Mouse (Mus musculus): Measurements from ENCODE around the gene Itga6.
A peak's percentile ranks its signal among the peaks of the same experiment; 100 is the strongest.

Gene Itga6

DNA sequence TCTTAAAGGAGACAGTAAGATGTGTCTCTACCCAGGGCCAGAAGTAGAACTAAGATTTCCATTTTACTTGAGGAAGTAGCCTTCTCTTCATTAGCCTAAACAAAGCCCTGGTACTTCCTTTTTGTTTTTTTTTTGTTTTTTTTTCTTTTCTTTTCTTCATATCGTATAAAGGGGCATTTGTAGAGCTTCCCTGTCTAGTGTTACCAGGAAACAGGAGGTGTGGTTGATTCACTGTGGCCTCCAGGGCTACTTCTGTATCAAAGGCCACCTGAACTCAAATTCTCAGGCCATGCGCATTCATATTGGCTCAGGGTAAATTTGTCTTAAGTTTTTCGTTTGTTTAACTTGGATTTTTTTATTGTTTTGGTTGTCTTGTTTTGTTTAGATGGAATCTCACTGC, 120.5 kb downstream of the Itga6 start:
- no peak for DNase-seq

DNA sequence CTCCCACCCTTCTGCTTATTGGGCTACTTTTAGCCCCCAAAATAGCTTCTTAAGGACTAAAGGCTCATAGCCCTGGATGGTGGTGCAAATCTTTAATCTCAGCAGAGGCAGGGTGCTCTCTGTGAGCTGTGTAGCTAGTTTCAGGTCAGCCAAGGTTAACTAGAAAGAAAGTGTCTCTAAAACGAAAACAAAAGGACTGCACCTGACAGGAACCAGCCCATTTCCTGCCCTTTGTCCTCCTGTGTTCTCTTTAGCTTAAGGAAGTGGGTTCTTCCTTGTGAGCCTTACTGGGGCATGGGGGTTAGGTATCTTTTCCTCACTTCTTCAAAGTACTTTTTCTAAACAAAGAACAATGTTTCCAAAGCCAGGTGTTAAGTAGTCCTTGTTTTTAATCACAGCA, 121.1 kb downstream of the Itga6 start:
- DNase-seq: no peak

DNA sequence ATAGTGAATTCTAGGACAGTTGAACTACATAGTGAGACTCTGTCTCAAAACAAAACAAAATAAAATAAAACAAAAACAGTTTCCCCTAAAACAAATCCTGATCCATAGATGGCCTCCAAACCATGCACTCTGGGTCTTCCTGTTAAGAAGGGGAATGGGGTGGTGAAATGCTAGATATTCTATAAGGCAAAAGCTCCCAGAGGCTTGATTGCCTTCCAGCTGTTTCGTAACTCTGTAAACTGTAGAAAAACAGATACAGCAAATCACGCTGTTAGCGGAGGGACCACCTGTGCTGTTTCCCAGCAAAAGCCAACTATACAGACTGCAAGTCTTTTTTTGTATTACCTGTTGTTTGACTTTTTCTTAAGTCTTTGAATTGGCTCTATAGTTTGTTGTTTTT, 121.6 kb downstream of the Itga6 start:
- no peak for DNase-seq

DNA sequence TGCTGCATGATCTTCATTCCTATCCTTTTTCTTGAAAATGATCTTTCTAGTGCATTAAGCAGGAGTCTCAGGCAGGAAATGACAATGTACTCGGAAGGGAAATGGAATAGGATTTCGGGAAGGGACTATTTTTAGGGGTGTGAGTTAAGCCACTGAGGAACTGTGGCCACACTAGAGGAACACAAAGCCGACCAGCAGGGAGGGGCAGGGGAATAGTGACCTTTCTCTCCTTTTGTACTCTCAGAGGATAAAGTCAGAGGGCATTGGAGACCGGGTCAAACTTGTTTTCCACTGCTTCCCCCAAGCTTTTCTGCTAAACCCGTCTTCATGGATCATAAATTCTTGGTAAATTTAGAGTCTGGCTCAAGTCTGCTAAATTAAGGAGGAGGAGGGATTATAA, 122.1 kb downstream of the Itga6 start:
- DNase-seq: peak; percentile 61

DNA sequence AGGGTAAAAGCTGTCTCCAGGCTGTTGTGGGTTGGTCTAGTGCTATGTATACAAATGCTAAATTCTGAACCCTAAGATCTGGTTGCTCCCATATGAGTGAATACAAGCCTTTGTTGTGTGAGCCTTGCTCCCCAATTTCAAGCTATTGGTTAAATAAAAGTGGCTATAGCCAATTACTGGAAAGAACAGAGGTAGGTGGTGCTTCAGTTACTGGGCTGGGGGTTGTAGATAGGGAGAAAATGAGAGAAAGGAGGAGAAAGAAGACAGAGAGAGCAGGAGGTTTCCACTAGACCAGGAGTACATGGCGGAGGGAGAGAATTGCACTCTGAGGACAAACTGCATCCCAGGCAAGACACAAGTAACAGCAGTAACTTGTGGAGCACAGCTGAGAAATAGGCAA, 122.8 kb downstream of the Itga6 start:
- no peak for DNase-seq

DNA sequence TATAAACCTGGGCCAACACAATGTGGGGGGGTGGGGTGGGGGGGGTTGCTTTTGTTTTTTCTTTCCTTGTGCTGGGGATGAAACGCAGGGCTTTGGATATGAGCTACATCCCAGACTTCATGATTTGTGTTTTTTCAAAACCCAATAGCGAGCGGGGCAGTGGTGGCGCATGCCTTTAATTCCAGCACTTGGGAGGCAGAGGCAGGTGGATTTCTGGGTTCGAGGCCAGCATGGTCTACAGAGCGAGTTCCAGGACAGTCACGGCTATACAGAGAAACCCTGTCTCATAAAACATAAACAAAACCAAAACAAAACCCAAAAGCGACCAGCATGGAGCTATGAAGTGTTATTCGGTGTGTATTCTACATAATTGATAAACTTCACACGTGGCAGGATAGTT, 126.7 kb downstream of the Itga6 start:
- no peak for DNase-seq

DNA sequence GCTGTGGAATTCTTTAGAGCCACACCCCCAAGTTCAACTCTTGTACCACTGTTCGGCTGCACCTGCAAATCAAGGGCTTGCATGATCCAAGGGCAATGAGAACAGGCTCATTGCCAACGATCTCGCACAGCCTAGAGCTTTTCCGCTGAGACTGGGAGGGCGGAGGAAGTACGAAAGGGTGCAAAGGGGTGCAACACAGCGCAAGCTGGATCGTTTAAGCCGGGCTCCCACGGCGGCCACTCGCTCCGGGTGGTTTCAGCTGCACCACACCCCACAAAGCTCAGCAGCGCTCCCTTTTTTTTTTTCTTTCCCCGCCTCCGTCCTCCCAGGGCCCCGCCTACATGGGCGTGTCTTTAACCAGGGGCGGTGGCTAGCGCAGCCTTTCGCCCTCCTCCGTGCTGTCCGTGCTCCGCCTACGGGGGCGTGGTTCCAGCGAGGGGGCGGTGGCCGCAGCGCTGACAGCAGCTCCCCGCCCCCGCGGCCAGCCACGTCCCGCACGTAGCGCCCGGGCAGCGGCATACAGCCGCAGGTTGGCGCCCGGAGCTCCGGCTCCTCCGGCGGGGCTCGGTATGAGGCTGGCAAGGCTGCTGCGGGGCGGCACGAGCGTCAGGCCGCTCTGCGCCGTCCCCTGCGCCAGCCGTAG, 127.5 kb downstream of the Itga6 start, which contains the start of gene Pdk1:
Gene Pdk1, plus strand, starts transcription at position 424 of the 643 bp plus-strand sequence.
- peak; percentile 99 for DNase-seq

DNA sequence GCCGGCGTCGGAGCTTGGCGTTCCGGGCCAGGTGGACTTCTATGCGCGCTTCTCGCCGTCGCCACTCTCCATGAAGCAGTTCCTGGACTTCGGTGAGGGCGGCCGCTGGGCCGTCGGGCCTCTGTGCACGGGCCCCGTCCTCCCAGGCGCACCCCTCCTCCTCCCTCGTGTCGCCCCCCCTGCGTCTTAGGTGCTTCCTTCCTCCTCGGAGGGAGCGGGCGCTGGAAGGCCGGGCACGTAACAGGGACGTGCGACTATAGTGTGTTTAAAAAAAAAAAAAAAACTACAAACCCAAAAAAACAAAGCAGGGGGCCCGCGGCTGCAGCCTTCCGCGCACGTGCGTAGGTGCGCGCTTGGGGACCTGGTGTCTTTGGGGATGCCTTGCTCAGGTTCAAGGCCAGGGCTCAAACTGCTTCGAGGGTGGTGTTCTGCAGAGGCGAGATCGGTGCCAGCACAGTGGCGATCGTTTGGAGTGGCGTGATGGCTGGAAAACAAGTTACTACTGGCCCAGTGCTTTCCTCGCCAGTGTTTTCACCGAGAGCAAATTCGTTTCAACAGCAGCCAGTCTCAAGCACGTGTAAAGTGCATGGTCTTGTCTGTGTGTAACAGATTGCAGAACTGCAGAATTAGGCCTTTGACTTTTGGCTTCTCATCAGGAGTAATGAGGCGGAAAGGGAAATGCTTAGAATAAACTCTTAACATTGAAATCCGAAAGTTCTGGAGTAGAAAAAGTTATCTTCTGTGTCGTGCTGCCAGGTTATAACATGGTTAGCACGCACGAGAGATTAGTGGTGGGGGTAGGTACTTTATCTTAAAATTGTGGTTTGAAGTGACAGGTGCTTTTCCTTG, 128.3 kb downstream of the Itga6 start:
- peak; percentile 61 for DNase-seq

DNA sequence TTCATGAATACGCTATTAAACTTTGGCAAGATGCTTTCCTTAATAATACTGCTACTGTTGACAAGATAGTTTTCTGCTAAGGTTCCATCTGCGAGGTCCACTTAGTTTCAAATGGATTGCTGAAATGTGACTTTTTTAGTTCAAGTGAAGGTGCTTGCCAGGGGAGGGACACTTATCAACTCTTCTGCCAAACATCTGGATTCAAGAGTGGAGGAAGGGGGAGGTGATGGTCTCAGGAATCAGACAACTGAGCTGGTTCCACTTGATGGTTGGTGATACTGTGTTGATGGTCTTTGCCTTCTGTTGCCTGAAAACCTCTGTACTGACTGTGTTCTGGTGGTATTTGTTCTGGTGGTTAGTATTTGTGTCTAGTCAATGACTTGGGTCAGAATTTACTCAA, 129.0 kb downstream of the Itga6 start:
- DNase-seq: no peak

DNA sequence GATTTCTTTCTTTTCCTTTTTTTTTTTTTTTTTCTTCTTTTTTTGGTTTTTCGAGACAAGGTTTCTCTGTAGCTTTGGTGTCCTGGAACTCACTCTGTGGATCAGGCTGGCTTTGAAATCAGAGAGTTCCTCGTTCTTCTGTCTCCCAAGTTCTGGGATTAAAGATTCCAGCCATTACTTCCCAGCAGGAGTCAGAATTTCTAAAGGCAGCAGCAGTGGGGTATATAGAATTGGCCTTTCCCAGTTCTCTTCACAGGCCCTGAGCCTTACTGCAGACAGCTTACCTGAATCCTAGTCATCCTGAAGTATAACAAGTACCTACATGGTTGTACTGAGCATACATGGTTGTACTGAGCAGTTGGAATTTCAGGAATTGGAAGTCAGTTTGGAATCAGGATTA, 129.4 kb downstream of the Itga6 start:
- no peak for DNase-seq

DNA sequence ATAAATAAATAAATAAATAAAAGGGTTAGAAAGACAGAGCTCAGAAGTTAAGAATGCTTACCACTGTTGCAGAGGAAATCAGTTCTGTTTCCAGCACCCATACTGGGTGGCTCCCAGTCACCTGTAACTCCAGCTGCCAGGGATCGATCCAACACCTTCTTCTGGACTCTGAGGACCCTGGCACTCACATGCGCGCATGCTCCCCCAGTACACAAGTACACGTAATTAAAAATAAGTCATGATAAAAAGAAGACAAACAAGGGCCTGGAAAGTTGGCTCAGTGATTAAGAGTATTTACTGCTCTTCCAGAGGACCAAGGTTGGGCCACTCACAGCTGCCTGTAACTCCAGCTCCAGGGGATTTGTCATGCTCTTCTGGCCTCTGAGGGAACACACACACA, 132.4 kb downstream of the Itga6 start:
- no peak for DNase-seq

DNA sequence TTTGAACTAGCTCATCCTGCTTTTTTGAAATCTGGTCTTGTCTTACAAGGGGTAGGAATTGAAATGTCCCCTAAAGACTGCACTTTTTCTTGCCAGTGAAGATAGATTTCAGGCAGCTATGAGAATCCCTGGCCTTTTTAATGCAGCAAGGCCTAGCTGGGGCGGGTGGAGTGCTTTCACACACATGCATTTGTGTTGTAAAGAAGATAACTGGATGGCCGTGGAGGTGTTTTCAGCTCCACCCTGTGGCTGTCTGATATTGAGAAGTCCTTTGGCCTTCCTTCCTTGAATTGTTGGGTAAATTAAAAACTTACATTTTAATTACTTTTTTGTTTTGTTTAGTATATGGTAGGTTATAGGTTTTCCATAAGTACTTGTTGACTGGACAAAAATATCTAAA, 133.0 kb downstream of the Itga6 start:
- DNase-seq: no peak

DNA sequence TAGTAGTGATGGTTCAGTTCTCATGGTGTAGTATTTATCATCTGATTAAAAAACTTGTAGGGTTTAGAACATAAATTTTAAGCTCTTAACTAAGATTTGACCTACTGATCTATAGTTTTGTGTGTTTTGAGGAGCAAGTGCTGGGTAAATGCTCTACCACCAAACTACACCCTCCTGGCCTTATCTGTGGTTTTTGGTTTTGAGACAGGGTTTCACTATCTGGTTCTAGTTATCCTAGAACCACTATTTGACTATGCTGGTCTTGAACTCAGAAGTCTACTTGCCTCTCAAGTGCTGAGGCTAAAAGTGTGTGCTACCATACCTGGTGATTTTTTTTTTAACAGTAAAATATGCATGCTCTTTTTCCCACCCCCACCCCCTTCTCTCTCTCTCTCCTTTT, 133.5 kb downstream of the Itga6 start:
- no peak for DNase-seq

DNA sequence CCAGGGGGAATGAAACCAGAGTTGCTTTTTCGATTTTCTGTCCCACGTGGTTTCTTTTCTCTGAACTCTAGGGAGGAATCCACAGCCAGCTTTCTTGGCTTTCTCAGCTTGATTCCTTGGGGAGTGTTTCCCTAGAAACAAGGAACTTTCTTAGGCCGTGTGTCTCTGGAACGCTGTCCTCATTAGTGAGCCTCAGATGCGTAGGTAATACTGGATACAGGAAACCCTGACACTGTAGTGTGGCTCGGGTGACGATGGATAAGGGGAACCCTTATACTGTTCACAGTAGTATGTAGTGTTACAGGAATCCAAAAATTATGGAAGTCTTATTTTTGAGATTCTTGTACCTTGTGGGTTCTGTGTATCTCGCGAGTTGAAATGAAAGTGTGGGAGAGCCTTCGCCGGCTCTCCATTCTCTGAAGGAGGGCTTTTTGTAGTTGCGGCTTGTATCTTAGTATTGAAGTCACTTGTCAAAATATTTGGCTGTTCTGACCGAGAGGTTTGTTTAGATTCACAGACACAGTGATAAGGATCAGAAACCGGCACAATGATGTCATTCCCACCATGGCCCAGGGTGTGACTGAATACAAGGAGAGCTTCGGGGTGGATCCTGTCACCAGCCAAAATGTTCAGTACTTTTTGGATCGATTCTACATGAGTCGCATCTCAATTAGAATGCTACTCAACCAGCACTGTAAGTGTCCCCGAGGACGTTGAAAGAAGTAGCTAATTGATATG, 137.7 kb downstream of the Itga6 start:
- DNase-seq: no peak

DNA sequence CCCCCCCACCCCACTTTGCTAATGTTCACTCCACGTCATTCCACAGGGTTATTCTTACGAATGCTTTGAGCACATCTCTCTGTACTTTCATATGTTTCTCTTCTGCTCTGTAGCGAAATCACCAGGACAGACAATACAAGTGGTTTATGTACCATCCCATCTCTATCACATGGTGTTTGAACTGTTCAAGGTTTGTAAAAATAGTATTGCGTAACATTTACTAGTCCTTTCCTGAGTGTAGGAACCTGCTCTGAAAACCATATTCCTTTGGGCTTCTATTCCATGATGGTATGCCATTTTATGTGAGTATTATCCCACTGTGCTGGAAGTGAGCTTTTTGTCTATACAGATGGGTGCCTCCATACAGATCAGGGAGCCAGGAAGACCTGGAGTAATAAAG, 141.9 kb downstream of the Itga6 start:
- DNase-seq: no peak

DNA sequence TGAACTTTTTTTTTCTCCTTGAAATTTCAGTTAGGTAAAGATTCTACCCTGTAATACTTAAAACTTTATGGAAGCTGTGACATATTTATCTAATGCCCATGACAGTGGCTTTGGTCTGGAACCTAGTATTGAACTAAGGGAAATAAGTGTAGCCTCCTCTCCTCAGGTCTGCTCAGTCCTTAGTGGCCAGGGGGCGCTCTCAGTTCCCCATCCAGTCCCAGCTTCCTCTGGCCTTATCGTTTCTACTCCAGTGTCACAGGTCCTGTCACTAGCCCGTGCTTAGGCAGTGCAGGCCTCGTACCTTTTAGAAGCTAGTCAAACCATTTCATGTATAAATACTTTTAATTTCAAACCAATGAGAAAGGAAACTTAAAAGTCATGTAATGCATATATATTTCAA, 143.0 kb downstream of the Itga6 start:
- DNase-seq: no peak

DNA sequence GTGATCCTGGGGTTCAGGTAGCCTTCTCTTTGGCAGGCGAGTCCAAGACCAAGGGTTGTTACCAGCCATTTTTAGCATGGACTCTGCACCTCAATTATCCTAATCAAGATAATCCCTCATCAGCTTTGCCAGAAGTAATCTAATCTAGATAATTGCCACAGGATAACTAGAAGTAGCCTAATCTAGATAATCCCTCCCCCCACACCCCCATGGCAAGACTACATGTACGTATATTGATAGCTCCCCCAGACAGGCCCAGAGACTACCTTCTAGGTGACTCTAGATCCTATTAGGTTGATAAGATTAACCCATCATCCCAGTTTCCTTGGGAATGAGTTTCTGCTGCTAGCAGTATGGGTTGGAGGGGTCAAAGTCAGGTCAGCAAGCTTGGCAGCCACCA, 146.1 kb downstream of the Itga6 start:
- no peak for DNase-seq

DNA sequence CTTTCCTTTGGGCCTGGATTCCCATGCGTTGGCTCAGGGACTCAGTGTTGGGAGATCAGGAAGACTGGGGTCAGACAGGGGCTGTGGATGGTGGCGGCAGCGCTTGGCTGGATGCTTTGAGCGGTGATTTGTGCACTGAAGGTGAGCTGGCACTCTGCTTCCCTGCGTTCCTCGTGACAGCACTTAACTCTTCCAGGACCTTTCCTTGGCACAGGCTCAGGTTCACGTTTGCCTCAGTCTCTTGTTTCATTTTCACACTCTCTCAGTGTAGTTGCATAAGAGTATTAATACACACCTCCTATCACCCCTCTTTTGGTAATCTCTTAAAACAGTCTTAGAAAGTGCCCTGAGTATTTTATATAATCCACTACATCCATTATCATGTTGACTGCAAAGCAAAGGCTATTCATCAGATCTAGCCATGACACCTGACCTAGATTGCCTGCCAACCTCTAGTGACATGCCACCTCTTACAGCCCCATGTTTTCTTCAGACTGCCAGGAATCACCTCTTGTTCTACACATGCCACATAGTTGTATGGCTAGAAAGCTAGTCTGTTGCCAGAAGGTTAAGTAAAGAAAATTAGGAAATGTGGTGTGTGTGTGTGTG, 147.4 kb downstream of the Itga6 start:
- no peak for DNase-seq

DNA sequence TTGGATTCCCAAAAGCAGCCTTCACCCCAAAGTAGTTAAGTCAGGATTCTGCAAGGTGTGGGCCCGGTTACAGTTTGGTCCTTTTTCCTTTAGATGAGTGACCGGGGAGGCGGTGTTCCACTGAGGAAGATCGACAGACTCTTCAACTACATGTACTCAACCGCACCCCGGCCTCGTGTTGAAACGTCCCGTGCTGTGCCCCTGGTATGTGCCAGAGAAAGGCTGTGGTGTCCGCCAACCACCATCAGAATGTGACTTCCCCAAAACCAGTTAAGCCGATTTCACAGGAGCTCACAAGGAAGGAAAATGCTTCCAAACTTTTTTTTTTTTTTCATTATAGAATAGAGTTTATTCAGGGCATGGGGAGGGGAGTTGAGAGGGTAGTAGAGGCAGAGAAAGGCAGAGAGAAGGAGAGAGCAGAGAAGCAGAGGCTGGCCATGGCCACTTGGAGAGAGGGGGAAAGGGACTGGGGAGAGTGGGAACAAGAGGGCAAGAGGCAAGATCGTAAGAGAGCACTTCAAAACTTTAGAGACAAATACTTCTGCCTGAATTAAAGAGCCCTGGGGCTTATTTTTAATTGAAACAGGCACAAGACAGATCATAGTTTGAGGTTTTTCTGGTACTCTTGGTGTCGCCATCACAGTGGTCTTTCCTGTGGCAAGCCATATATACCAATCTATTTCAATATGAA, 150.3 kb downstream of the Itga6 start:
- no peak for DNase-seq

DNA sequence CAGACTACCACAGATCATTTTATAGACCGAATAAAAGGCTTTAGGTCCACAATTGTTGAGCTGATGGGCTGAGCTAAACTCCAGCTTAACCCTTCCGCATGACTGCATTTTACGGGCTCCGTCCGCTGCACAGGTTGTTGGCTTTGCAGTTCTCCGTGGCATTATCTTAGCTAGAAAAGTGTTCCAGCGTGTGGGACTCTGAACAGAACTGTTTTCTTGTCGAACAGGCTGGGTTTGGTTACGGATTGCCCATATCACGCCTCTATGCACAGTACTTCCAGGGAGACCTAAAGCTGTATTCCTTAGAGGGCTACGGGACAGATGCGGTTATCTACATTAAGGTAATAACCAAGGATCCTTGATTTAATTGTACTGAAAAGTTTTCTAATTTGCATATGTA, 152.0 kb downstream of the Itga6 start:
- DNase-seq: peak; percentile 13

DNA sequence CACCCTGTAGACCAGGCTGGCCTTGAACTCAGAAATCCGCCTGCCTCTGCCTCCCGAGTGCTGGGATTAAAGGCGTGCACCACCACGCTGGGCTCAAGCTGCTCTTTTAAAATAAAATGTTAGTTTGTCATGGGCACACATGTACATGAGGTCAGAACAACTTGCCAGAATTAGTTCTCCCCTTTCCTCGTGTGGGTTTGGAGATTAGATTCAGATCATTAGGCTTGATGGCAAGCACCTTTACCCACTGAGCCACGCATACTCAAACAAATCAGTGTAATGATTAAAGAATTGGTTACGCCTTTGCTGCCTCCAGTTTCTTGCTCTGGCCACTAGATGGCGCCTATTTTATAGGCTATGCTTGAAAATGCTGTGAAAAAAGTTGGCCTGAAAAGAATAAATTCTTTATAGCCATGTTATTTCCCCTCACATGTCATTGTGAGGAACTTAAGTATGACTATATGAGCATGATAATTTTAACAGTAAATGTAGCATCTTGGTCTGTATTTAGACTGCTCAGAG, 153.0 kb downstream of the Itga6 start:
- peak; percentile 25 for DNase-seq

DNA sequence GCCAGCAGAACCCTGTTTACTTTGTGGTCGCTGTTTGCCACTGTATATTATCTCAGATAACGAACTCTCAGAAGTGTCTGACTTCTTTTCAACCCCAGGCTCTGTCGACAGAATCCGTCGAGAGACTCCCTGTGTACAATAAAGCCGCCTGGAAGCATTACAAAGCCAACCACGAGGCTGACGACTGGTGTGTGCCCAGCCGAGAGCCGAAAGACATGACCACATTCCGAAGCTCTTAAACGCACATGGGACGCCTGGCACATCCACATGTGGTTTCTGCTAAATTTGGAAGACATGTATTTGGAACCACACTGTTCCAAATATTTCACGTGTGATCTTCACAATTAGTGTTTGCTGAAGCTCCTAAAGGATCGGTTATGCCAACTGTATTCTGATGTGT, 154.5 kb downstream of the Itga6 start:
- no peak for DNase-seq

DNA sequence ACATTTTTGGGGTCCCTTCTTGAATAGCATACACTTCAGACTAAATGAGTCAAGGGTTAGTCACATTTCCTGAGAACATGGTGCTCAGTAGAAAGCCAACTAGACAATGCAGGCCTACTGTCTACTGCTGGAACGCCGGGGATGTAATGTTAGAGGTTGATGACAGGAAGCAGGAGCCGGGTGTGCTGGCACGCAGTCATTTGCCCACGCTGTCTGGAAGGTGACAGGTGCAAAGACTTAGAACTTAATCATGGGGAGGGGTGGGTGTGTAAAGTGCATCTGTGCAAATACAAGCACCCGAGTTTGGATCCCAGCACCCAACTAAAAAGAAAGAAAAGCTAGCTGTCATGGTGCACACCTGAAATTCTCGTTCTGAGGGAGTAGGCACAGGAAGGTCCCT, 159.7 kb downstream of the Itga6 start:
- no peak for DNase-seq

All from kidney, adult 18-20 months (tissue).